Mouse (Mus musculus): ENCODE results near the gene Fam131b.

Gene Fam131b

GRCm38 (mm10) chr6:42326509-42326908 lies 2.1 kb upstream of the Fam131b start:
- no peak for DNase-seq (ENCODE audit: low spot score)

DNA sequence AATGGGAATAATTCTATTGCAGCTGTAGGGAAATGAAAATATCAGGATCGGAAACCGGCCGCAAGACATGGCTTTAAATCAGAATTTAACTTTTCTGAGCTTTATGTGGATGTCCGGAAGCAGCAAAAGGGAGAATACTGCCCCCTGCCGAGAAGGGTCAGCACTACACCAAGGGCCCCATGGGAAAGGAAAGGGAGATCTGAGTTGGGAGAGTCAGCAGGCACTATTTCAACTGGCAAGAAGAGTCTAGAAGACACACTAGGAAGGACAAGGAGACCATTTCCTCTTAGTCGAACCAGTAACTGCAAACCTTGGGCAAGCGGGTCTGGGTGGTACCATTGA lies 796 bp upstream of the Fam131b start:
- DNase-seq (ENCODE audit: low spot score), result peak; percentile 88

GRCm38 (mm10) chr6:42324067-42324481 lies 369 bp downstream of the Fam131b start:
- peak; percentile 57 for DNase-seq (ENCODE audit: low spot score)

- DNase-seq (ENCODE audit: low spot score), result no peak
Measured at GRCm38 (mm10) chr6:42323371-42324066, 924 bp downstream of the Fam131b start.

DNA sequence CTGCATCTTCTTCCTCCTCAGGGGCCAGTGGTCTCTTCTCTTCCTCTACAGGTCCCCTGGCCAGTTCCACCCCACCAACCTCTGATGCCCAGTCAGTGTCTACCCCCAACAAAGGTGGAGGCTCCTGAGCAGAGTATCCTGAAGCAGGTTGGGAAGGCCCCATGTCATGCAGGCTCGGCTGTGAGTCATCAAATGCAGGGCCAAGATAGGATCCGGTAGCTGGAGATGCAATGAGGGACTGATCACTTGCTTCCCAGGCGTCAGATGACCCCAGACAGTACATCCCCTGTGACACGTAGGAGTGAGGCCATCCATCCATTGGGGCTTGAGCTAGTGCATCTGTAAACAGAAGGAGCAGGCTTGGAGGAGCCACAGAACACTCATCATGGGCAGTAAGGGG lies 6.2 kb downstream of the Fam131b start:
- DNase-seq (ENCODE audit: low spot score), result no peak

GRCm38 (mm10) chr6:42310427-42311053 lies 13.9 kb downstream of the Fam131b start:
- DNase-seq (ENCODE audit: low spot score), result no peak

DNA sequence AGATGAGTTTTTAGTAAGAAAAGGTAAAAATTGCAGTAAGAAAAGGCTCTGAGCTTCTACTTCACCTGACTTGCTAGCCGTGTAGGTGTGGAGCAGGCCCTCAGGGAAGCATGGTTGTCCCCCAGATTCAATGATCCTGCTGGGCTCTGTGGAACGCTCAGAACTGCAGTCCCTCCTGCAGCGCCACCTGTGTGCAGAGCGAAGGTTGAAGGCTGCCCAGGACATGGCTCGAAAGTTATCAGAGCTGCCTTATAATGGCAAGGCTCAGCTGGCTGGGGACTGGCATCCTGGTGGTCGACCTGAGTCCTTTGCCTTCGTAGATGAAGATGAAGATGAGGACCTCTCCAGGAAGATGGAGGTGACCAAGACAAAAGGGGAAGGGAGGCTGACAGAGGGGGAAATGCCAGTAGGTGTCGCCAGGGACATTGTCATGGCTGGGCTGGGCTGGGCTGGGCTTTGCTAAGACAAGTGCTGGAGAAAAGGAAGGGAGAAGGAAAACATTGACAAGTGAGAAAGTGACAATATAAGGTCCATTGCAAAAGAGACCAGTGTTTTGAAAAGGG lies 14.5 kb downstream of the Fam131b start:
- DNase-seq (ENCODE audit: low spot score), result peak; percentile 14

DNA sequence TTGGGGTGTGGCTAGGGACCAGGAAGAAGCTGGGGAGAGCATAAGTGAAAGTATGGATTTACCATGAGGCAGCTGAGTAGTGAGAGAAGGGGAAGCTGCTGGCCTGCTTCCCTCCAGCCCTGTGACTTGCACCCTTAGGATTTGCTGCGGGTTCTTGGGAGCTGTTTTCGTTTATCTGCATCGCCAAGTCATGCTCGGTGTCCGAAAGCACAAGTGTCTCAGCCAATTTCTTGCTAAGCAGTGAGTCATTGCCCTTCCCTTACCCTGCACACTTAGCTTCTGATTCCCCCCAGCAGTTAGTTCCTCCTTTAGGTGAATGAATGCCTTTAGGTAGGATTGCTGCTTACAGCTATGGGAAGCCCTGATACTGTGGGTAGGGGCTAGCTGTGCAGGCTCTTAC lies 25.1 kb downstream of the Fam131b start:
- no peak for DNase-seq (ENCODE audit: low spot score)

DNA sequence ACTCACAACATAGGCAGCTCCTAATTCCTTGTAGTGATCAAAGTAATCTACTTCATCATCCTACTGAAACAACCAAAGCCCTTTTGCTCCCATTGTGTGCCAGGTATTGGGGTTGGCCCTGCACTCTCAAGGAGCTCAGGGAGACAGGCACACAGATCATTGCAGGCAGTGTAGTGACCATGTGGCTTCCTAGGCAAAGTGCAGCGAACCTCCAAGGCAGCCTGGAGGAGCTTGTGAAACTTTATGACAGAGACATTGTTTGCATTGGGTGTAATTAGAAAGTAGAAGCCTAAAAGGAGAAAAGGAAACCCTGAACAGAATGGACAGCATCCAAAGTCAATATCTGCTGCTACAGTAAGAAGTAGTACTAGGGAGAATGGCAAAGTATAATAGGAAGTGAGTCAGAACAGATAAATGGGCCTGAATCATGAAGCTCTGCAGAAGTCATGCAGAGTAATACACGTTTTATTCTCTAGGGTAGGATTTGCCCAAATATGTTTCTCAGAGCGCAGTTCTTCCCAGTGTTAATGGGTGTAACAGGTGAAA lies 28.8 kb downstream of the Fam131b start:
- DNase-seq (ENCODE audit: low spot score), result no peak

DNA sequence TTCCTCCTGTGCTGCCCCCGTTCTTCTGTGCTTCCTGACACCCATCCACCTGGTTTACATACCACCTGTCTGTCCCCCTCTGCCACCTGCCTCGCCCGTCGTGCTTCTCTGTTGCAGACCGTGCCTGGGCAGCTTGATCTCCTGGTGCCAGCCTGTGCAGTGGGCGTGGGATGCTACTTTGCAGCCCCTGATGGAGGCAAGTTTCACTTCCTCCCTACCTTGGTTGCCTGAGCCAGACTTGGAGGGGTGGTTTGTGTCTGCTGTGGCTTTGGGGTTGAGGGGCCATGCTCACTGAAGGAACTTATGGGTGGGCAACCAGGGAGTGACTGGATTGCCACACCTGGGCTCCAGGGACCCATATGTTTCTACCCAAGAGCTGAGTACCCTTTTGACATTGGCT lies 31.1 kb downstream of the Fam131b start:
- no peak for DNase-seq (ENCODE audit: low spot score)

- DNase-seq (ENCODE audit: low spot score), result no peak
Measured at GRCm38 (mm10) chr6:42287562-42287961, 36.9 kb downstream of the Fam131b start.

GRCm38 (mm10) chr6:42286448-42286847 lies 38.0 kb downstream of the Fam131b start, which contains the start of gene Clcn1:
TSS of gene Clcn1 (plus strand) at chr6:42286685.
- DNase-seq (ENCODE audit: low spot score), result no peak

GRCm38 (mm10) chr6:42282865-42283528 lies 41.4 kb downstream of the Fam131b start:
- DNase-seq (ENCODE audit: low spot score), result no peak

DNA sequence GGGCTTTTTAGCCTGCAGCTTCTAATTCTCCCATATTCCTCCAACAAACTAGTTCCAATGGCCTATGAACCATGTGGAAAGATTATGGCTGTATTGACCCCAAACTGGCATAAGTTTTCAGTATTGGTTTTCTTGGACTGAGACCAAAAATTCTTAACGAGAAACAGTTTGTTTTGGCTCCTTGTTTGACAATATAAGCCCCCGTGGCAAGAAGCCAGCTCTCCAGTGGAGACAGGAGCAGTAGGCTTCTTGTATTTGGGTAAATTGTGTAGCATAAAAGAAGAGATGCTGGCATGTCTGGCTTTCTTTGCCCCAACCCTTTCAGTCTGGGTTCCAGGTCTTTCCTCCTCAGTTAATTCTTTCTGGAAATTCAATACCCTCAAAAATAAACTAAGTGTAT lies 48.3 kb downstream of the Fam131b start:
- DNase-seq (ENCODE audit: low spot score), result no peak

DNA sequence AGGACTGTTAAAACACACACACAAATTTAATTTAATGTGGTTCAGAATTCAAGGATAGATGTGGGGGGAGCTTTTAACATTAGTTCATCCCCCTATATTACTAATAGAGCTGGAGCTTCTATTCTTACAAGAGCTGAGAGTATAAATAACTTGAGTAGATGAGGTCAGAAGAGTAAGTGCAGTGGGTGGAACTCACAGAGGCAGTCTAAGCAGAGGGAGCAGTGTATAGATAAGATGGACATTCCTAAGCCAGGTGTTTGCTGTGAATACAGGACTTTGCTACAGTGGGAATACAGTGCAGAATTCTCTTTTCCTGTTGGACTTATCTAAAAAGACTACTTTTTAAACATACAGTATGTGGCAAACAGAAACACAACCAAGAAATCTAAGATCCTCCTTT lies 53.6 kb downstream of the Fam131b start:
- DNase-seq (ENCODE audit: low spot score), result no peak

DNA sequence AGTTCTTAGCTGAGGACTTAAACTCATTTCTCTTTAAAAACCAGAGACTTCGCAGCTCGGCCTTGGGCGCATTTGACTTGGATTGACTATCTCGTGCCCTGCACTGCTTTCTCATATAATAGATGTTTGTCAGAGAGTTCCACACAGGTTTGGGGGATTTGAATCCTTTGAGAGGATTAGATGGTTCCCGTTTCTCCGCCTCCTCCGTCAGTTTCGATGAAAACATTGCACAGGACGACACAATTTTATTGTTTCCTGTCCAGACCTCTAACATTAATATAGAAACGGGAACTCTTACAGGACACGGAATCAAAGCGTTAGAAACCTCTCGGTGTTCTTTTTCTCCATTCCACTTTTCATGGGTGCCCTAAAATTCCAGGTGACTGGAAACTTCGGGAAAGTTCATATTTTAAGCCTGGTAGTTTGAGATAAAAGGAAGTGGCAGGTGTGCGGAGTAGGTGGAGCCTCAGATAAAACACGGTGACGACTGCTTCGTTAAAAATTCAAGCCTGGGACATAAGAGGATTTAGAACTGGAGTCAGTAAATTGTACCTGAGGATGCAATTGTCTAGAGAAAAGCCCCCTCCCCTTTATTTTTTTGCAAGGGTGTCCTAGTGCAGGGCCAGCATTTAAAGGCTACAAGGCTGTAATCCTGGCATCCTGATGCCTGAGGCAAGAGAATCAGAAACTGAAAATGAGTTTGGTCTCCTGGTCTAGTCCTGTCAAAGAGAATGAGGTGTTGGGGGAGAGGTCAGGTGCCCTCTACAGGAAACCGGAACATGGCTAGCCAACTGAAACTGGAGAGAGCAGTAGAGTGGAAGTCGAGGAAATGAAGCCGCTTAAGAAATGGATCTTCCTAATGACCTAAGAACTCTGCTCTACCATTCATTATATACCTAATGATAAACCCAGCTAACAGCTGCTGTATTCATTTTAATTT lies 58.8 kb downstream of the Fam131b start:
- DNase-seq (ENCODE audit: low spot score), result peak; percentile 47
